Mouse (Mus musculus) gonadal fat pad, adult 2 months (tissue): Measurements from ENCODE around the gene Prmt9. TPM values are rescaled to one million over a fixed set of nuclear protein-coding genes. Genes with fewer than 3 reads are reported as not detected.

Experiments used
- DNase-seq: peaks from one replicate; pipeline ENCODE4 v3.0.0-alpha.2; 2012; ENCODE audit warnings: low read depth
- polyA plus RNA-seq: library from polyadenylated mRNA; depleted of rRNA; stranded (reverse); fragments of >200 nt; gene quantifications from 2 replicates; pipeline ENCODE4 v1.2.3, GENCODE M21; 2012

Gene Prmt9
- polyA plus RNA-seq, 1 experiment: 10.1 TPM

DNA sequence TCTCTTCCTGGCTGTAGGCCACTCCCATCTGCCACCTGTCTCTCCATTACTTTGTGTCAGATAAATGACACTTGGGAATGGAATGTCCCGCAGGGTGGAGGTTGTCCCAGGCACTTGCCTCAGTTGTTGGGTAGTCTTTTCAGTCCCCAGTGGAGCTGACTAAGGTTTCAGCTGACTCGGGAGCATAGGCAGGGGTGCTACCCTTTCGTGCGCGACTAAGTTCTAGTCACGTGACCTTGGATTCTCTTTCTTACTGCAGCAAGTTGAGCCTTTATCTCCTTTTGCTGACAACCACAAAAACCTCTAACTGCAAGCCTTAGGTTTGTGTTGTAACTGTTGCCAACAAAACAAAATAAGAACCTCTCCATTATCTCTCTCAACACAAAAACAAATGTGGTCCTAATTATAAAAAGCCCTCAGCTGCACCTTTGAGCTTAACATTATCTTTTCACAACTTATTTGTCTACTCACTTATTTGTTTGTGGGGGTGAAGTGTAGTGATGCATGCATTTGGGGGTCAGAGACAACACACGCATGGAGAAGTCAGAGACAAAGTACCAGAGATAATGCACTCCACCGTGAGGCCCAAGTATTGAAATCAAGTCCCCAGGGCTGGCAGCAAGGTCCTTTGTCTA lies 14.7 kb upstream of the Prmt9 start:
- no peak for DNase-seq

DNA sequence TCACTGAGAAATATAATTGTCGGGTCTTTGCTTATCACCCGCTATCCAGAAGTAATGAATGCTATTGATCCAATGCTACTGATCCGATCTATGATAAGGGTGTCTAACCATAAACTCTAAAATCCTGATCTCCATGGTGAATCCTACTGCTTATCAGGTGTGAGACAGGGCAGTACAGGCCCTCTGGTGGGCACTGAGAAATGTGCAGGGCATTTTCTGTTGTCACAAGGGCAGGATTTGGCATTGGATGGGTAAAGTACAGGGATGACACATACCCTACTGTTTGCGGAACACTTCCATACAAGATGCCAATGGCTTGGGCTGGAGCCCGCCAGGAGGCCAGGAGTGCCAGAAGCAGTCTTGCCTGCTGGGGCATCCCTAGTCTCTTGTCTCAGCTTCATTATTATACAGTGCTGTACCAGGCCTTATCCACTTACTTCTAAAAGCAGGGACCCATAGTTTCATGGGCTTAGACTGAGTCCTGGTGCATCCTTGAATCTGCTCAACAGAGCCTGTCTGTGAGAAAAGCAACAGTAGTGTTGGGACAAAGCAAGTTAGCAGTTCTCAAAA lies 14.1 kb upstream of the Prmt9 start:
- no peak for DNase-seq

DNA sequence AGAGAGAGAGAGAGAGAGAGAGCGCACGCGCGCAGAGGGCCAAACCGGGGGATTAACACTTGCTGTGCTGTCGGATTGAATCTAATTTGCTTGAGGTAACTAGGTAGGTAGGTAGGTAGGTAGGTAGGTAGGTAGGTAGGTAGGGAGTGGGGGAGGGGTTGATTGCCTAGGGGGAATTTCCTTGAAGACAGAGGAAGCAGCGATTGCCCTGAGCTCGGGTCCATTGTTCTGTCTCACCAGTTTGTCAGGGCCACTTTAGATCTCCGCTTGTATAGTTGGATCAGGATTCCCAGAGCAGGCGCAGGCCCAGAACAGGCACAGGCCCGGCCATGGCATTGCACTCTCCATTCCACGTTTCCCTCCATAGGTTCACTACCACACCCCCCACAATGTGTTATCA lies 12.4 kb upstream of the Prmt9 start:
- no peak for DNase-seq

DNA sequence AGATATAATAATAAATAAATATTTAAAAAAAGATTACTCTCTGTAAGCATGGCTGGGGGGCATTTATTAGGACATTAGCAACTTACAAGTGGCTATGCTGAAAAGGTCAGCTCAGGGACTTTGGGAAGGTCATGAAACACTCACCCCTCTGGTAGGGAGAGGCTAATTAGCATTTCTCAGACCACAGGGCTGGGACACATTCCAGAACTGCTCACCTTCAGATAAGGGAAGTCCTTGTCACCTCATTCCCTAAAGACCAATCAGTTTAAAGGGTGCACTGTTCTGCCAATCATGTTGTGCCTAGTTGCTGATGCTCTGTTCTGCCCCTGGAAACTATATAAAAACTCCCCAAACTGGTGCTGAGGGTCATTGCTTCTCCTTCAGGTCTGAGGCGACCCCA lies 10.9 kb upstream of the Prmt9 start:
- DNase-seq: no peak

DNA sequence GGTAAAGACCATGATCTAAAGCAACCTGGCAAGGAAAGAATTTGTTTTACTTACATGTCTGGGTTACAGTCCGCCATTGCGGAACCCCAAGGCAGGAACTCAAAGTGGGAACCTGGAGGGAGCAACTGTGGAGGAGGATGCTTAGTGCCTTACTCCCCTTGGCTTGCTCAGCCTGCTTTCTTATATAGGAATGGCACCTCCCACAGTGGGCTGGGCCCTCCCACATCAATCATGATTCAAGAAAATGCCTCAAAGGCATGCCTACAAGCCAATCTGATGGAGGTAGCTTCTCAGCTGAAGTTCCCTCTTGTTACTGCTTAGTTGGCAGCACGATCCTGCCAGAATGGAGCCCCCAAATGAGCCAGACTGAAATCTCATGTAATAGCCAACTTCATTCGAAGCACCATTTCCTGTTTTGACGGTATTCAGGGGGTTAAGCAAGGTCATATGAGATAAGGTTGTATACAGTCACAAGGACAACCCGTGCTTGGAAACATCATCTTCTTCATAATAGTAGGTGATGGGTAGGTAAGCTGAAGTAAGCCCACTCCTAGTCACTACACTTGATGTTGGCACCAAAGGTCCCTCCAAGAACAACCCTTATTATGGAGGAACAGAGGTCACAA lies 5.9 kb upstream of the Prmt9 start:
- no peak for DNase-seq

DNA sequence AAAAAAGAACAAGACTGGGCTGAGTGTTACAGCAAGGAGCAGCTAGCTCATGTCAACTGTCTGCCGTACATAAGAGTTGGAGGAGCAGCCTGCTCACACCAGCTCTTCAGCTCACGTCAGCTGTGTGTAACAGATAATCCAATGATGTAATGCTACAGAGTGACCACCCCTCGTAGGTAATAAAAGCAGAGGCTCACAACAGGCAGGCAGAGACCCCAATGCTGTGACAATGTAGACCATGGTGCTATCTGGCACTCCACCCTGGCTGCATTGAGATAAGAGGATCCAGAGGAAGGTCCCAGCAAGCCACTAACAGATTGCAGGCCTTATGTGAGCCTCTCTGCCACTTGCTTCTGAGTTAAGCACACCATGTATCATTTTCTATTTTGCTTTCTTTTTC lies 4.8 kb upstream of the Prmt9 start:
- no peak for DNase-seq

DNA sequence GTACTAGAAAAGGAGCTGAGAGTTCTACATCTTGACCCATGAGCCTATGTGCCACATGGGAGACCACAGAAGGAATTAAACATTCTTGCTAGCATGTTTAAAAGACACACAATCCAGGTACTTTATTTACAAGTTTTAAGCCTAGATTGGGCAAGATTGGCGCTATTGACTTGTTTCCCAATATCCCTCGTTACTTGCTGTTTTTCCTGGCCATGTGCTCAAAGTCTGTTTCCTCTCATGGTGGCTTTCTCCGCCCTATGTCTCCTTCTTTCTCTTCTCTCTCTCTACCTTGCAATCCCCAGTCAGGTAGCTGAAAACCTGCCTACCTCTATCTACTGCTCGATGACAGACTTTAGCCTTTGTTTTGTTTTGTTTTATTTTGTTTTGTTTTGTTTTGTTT lies 3.6 kb upstream of the Prmt9 start:
- no peak for DNase-seq

DNA sequence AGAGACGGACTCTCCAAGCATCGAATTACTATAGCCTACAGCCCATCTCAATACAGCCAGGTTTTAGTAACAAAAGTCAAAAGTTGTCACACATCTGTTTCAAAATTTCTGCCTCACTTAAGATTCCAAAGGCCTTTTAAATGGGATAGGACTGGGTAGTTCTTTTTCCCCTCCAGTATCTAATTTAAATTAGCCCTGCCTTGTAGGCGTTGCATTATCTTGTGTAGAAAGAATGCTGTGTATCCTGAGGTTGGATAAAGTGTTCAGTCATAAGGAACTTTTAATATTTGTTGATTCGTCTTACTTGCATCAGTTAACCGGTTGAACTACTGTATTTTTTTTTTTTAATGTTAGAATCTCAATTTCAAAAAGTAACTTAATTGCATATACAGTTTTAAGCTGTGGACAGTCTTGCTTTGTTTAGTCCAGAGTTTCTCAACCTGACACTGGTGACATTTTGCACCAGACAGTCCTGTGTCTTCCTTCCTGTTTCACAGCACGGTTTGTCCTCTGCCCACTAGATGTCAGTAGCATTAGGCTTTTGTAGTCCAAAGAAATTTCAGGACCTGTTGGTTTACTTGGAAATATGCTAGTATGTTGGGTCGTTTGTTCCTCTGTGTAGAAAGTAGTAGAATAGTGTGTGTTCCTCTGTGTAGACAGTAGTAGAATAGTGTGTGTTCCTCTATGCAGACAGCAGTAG lies 834 bp downstream of the Prmt9 start:
- no peak for DNase-seq

DNA sequence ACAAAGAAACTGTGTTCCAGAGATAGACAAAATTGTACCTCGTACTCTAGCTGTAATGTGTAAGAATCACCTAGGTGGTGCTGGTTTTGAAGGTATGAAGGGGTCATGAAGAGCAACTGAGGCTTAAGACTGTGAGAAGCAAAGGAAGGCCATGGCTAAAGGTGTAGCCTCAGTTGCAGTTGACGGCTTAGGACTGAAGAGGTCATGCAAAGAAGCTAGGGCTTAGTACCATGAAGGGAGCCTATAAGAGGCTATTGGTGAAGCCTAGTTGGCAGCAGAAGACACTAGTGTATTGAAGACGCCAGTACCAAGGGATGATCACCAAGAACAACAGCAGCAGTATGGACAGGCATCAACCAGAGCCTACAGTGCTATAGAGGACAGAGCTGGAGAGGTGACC lies 3.3 kb downstream of the Prmt9 start:
- no peak for DNase-seq

DNA sequence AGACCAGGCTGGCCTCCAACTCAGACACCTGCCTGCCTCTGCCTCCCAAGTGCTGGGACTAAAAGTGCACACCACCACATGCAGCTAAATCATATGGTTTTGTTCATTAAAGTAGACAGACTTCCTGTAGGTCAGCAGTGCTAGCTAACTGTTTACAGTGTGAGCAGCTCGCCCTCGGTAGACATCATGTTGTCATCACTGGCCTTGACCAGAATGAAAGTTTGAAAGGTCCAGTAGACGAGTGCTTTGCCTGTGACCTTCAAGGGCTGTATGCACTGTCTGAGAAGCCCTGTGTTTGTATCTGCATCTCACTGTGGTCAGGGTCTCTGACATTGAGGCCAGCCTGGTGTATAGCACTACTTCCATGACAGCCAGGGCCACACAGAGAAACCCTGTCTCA lies 12.2 kb downstream of the Prmt9 start:
- DNase-seq: no peak

DNA sequence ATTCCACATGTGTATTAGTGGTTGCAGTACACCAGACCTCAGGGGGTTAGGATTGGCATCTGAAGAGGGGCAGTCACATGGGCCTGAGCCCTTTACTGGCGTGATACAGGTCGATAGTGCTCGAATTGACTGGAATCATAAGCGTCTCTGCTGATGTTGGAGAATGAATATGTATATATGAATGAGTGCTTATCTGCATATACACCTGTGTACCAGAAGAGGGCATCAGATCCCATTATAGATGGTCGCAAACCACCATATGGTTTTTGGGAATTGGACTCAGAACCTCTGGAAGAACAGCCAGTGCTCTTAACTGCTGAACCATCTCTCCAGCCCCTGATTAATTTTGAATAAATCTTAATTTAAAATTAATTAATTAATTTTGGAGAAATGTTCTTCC lies 25.0 kb downstream of the Prmt9 start:
- no peak for DNase-seq

DNA sequence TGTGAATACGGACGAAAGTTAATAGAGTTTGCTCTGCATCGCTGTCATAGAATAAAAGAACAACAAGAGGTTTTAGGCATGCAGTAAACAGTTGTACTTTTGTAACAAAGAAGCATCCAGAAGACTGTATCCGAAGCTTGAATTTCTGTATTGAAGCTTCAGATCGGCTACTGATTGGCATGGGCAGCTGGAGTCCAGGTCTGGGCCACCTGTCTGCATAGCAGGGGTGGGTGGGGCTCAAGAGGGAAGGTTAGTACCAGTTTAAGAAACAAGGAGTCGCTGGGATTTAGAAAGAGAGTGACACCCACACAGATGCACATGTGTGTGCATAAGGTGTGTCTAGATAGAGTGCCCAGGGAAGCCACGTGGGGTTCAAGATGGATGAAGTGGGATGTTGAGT lies 28.5 kb downstream of the Prmt9 start:
- DNase-seq: no peak

DNA sequence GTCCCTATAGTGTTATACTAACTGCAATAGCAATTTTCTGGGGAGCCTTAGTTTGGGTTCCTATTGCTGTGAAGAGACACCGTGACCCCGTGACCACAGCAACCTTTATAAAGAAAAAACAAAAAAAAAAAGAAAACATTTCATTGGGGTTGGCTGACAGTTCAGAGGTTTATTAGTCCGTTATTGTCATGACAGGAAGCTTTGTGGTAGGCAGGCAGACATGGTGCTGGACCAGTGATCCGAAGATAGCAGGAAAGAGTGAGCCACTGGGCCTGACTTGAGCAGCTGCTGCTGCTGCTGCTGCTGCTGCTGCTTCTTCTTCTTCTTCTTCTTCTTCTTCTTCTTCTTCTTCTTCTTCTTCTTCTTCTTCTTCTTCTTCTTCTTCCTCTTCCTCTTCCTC lies 35.0 kb downstream of the Prmt9 start:
- DNase-seq: no peak

DNA sequence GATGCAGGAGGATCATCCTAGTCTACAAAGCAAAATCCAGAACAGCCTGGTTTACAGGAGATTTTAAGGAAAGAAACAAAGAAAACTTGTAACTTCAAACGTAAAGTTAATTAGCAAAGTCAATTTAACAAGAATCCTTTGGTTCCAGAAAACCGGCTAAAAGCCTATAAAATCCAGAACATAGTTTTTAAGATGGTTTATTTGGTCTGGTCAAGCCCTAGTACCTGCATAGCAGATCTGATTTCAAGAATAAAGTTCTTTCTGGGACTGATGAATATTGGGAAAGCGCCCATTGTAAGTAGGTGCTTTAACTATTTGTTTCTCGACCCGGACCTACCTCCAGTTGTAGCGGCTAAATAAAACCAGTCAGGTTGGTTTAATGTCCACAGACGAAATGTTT lies 60.4 kb downstream of the Prmt9 start:
- DNase-seq: no peak

DNA sequence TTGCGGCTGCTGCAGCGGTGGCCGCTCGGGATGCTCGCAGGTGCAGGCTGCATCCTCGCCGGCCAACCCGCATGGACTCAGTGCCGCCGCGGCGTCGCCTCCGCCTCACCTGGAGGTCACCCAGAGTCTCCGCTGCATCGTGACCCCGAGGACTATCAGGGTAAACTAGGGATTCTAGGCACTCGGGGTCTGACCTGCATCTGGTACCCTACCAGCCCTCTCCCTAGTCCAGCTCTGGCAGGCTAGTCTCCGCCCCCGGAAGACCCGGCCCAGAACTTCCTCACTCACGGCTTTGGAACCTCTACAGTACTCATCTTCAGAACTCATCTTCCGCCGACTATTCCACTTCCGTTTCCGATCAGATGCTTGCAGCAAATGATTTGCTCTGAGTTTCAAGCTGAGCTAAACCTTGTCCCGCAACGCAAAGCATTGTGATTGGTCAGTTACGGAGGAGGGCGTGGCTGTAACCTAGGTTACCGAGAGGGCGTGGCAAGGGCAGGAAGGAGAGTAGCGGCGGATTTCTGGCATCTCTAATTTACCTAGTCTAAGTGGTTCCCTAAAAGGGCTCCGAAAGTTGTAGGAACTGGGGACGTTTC lies 61.3 kb downstream of the Prmt9 start, which contains the start of gene Tmem184c:
Gene Tmem184c, minus strand, starts transcription at position 325 of the 596 bp plus-strand sequence.
- peak; percentile 90 for DNase-seq

DNA sequence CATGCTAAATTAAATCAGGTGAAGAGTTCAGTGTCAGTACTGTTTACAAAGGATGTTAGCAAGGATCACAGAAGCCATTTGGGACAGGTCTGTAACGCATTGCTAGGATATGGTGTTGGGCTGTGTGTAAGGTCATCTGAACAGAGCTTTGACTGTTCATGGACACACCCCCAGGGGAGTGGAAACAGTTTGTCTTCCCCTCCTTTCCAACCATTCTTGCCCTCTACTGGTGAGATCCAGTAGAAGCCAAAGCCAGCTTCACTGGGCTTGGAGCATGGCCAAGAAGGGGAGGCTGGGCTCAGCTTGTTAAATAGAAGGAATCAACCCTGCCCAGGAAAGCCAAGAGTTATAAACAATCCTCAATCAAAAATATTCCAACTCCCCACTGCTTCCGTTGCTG lies 68.7 kb downstream of the Prmt9 start:
- DNase-seq: no peak

DNA sequence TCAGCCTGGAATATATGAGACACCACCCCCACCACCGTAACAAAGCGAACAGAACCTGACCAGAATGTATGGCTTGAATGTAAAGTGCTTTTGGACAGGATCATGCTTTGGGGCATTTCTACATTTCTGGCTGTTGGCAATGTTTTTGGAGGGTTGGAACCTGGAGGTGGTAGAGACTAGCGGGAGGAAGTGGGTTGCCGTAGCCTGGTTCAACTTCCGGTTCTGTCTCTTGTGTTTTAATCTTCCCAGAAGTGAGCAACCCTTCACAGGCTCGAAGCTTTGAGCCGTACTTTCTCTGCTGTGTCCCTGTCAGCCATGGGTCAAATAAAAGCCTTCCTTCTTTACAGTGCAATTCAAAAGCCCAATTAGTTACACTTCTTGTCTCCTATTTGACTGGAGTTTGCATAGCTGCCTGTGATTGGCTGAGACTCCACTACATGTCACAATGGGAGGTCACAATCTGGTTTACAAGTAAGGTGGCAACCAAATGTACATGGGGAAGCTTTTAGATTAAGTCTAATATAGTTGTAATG lies 74.5 kb downstream of the Prmt9 start:
- DNase-seq: no peak

DNA sequence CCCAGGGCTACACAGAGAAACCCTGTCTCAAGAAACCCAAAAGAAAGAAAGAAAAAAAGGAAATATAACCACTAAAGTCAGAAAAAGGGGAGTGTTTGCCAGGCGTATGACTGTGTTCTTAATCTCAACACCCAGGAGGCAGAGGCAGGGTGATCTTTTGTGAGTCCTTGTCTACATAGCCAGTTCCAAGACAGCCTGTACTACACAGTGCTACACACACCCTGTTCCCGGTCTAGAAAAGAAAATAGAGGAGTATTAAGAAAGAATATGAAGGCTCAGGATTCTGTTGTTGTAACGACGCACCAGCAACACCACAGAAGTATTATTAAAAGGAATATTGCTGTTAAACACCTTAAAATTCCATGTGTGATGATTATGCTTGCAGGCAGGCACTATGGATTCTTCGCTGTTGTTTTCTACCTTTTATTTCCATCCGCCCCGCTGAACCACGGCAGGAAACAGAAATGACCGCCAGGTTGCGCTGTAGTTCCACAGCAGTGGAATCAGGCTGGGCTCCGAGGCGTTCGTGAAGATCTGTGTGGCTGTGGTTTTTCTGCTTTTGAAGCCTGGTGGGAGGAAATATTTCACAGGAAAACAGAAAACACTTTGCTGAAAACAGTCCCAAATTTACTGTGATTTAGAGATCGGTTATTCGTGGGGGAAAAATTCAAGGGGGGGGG lies 80.8 kb downstream of the Prmt9 start:
- peak; percentile 19 for DNase-seq

DNA sequence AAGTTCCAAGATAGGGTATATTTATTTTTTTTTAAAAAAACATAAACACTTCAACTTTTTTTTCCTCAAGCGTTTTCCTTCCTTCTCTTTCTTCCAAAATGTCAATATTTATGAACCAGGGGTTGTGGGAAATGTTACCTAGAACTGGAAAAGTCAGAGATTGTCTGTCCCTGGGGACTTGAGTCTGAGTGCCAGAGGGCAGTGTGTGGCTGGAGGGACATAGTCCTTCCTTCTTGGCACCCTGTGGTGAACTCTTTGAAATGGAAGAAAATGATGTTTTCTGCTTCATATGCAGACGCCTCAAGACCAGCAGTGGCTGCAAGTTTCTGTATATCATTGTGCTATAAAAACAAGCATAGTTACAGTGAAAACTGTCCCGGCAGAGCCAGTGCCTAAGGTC lies 81.5 kb downstream of the Prmt9 start:
- no peak for DNase-seq
